Mouse (Mus musculus) olfactory bulb, adult 2 months (tissue): ENCODE measurements around the gene Smco1.

Experiments used
- CTCF ChIP-seq: fragments of 200-500 bp; IDR thresholded peaks from 2 replicates; pipeline ENCODE4 v1.5.1; 2012; ENCODE audit warnings: low read depth, mild to moderate bottlenecking, low read length, moderate library complexity; ENCODE audit not compliant: insufficient read depth
- POLR2A ChIP-seq: fragments of 200-500 bp; IDR thresholded peaks from 2 replicates; pipeline ENCODE4 v1.6.1; 2012; ENCODE audit warnings: mild to moderate bottlenecking, low read depth, low read length, moderate library complexity; ENCODE audit not compliant: insufficient read depth

- no peak for TF ChIP-seq POLR2A
- TF ChIP-seq CTCF = no peak
These were observed 27.4 kb upstream of the Smco1 start for GRCm38 (mm10) chr16:32243901-32244300.
